Mouse (Mus musculus) forebrain, embryonic 12.5 days (tissue): ENCODE data around the gene Gm45140. TPM values are rescaled to one million over a fixed set of nuclear protein-coding genes. Genes with fewer than 3 reads are reported as not detected.

Experiments used
- ATAC-seq: fragments of 200-750 bp; cut with Nextera tagmentation; 2 replicates; pipeline ENCODE4 v1.8.0; 2017; ENCODE audit warnings: moderate TSS enrichment; ENCODE audit not compliant: low FRiP score
- H3K27ac ChIP-seq: fragments of 300-500 bp; sonication (generic); 2 replicates; pipeline ENCODE4 v1.5.1; 2016; ENCODE audit warnings: mild to moderate bottlenecking
- H3K27me3 ChIP-seq: fragments of 300-500 bp; sonication (generic); 2 replicates; pipeline ENCODE4 v1.6.1; 2016; ENCODE audit warnings: mild to moderate bottlenecking
- H3K36me3 ChIP-seq: fragments of 300-500 bp; sonication (generic); replicated peaks from 2 replicates; pipeline ENCODE4 v1.6.1; 2016; ENCODE audit warnings: mild to moderate bottlenecking
- H3K4me1 ChIP-seq: fragments of 300-500 bp; sonication (generic); 2 replicates; pipeline ENCODE4 v1.6.1; 2016
- H3K4me2 ChIP-seq: fragments of 300-500 bp; sonication (generic); 2 replicates; pipeline ENCODE4 v1.6.1; 2016; ENCODE audit warnings: mild to moderate bottlenecking, moderate library complexity
- H3K4me3 ChIP-seq: fragments of 300-500 bp; sonication (generic); replicated peaks from 2 replicates; pipeline ENCODE4 v1.5.1; 2016; ENCODE audit warnings: mild to moderate bottlenecking
- H3K9ac ChIP-seq: fragments of 300-500 bp; sonication (generic); 2 replicates; pipeline ENCODE4 v1.6.1; 2016; ENCODE audit warnings: mild to moderate bottlenecking
- H3K9me3 ChIP-seq: fragments of 300-500 bp; sonication (generic); 2 replicates; pipeline ENCODE4 v1.6.1; 2016
- WGBS: fragments of 180-500 bp; shearing (Covaris S2); methylation state at CpG from one replicate; pipeline ENCODE4 v1.1.7; 2016; 5-methylcytosine and 5-hydroxymethylcytosine counted together
- polyA plus RNA-seq: library from polyadenylated mRNA; unstranded; fragments of >200 nt; fragmentation: Nextera tagmentation; extraction: Ambion mirVana; gene quantifications from 2 replicates; pipeline ENCODE4 v1.2.1, GENCODE M21; 2016

Gm45140 gene
- polyA plus RNA-seq, 1 experiment from 2014 or later = 3.3 TPM

DNA sequence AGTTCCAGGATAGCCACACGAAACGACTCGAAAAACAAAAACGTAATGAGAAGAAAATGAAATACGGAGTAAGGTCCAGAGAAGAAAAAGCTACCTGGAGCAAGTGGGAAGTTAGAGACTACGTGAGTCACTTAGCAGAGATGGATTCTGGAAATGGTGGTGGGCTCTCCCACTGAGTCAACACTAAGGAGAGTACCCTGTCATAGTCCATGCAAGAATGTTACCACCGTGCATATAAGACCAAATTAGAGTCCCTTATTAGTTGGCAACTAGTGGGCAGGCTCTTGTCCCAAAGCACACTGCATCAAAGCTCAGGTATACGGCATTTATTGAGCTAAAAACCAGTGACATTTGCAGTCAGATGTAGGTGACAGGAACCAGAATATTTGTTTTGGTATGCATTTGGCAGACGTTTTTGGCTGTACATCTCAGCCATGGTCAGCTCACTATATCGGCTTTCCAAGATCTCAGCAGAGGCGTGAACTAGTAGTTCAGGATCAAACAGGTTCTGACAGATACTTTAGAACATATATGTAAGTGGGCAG, 4.3 kb upstream of the Gm45140 start:
- H3K4me2 ChIP-seq = no peak overlapping the region
- H3K4me1 ChIP-seq = peaks cover 21% of the 10 kb centered on the region
- no peak overlapping the region for H3K9ac ChIP-seq
- H3K4me3 ChIP-seq = no peak overlapping the region
- H3K9me3 ChIP-seq = no peaks in the 10 kb centered on the region
- no peak overlapping the region for H3K27ac ChIP-seq
- no peaks in the 10 kb centered on the region for H3K27me3 ChIP-seq
- ATAC-seq = no peak
- 72% methylated on average over 11 of the region's 11 CpGs for WGBS
- H3K36me3 ChIP-seq = peaks cover 32% of the 10 kb centered on the region

DNA sequence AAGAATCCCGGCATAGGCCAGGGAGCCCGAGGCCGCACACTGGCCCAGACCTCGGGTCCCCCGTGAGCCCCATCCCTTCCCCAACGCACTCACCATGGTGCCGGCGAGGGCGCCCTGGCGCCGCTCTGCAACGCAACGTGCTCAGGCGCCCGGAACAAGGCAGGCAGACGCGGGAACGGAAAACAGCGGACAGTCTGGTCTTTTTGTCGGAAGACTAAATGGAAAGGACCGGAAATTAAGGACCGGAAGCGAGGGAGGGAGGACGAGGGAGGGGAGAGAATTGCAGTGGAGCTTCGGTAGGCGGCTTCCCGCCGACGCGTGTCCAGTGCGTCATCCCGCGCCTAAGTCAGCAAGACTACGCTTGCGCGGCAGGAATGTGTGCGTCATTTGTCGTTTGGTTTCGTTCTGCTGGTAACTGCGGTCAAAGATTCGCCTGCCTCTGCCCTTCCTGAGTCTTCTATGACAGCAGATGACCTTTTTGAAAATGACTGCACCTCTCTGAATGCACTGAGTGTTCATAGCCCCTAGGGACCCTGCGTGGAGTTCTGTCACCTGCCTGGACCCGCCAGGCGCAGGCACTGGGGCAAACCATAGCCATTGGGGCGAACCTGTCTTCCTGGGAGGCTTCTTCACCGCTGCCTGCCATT, 3.1 kb upstream of the Gm45140 start, which contains the start of gene Isy1:
TSS of gene Isy1 (minus strand) at position 248 of the 647 bp plus-strand sequence.
- H3K27ac ChIP-seq = peak within 1 kb of the TSS; percentile 93
- peaks cover 21% of the 10 kb centered on the region for H3K4me1 ChIP-seq
- peaks cover 28% of the 10 kb centered on the region for H3K36me3 ChIP-seq
- peak; percentile 97 for ATAC-seq
- H3K9me3 ChIP-seq = no peaks in the 10 kb centered on the region
- peak within 1 kb of the TSS; percentile 76 for H3K4me2 ChIP-seq
- WGBS = under 1% methylated on average over 46 of the region's 46 CpGs
- H3K9ac ChIP-seq = peak within 1 kb of the TSS; percentile 87
- peak within 1 kb of the TSS; percentile 79 for H3K4me3 ChIP-seq
- no peaks in the 10 kb centered on the region for H3K27me3 ChIP-seq

GRCm38 (mm10) chr6:87820366-87820765, 15.2 kb downstream of the Gm45140 start:
- H3K4me1 ChIP-seq = no peaks in the 10 kb centered on the region
- WGBS = 94% methylated on average over 2 of the region's 2 CpGs
- H3K9ac ChIP-seq = no peak overlapping the region
- H3K9me3 ChIP-seq = no peaks in the 10 kb centered on the region
- peaks cover 98% of the 10 kb centered on the region for H3K36me3 ChIP-seq
- no peak overlapping the region for H3K4me2 ChIP-seq
- H3K27ac ChIP-seq = no peak overlapping the region
- no peak for ATAC-seq
- H3K27me3 ChIP-seq = no peaks in the 10 kb centered on the region
- no peak overlapping the region for H3K4me3 ChIP-seq

- H3K4me3 ChIP-seq = no peak overlapping the region
- no peak overlapping the region for H3K4me2 ChIP-seq
- no peaks in the 10 kb centered on the region for H3K9me3 ChIP-seq
- H3K9ac ChIP-seq = no peak overlapping the region
- no peak for ATAC-seq
- 93% methylated on average over 5 of the region's 5 CpGs for WGBS
- H3K4me1 ChIP-seq = peaks cover 19% of the 10 kb centered on the region
- H3K27ac ChIP-seq = no peak overlapping the region
- H3K36me3 ChIP-seq = peaks cover 56% of the 10 kb centered on the region
- no peaks in the 10 kb centered on the region for H3K27me3 ChIP-seq
Measured at GRCm38 (mm10) chr6:87814486-87814885, 21.1 kb downstream of the Gm45140 start.

DNA sequence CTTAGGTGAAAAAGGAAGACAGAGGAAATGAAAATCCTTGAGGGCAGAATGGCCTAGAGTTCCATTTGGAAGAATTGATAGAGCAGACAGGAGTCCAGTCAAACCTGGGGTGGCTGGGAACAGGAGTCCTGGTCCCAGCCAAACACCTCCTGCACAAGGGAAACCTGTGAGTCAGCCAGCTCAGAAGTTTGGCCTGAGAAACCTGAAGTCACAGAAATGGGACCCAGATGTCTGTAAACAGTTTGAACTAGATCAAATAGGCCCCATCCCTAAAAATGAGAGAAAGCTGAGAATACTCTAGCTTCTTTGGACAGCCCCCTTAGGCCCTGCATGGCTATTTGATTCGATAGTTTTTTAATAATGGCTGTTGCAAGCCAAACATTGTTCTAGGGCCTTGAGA, 22.9 kb downstream of the Gm45140 start:
- peaks cover 38% of the 10 kb centered on the region for H3K36me3 ChIP-seq
- H3K9me3 ChIP-seq = no peaks in the 10 kb centered on the region
- H3K4me1 ChIP-seq = peaks cover 19% of the 10 kb centered on the region
- H3K4me3 ChIP-seq = no peak overlapping the region
- WGBS = 88% methylated on average over 1 of the region's 1 CpGs
- ATAC-seq = no peak
- H3K27me3 ChIP-seq = no peaks in the 10 kb centered on the region
- H3K4me2 ChIP-seq = peak overlapping the region; percentile 93
- peak overlapping the region; percentile 80; the same call in 1 of the 2 replicates for H3K9ac ChIP-seq
- H3K27ac ChIP-seq = no peak overlapping the region

DNA sequence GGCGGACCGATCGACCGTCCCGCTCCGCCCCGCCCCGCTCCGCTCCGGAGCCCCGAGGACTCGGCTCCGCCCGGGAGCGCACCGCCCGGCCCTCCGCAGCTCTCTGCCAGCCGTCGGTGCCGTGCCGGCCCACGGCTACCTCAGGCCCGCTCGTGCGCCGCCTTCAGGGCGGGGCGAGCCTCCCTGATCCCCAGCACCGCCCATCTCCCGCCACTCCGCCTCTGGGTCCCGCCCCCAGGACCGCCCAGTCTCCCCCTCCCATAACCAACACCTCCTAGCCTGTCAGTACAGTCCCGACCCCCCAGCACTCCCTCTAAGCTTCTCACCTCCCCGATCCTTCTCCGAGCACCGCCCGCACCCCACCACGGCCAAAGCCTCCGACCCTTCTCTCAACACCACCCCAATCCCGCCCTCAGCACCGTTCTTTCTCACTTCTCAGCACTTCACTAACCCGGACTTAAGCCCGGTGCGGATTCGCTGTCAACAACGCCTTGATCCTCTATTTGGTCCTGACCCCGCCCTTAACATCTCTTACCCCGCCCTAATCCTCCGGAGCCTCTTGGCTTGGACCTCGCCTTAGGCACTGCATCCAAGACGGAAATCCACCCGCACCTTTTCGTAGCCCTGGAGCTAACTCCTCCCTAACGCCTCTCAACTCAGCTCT, 23.8 kb downstream of the Gm45140 start, which contains the start of gene Rab43:
TSS of gene Rab43 (minus strand) at position 490 of the 664 bp plus-strand sequence.
- H3K9me3 ChIP-seq = no peaks in the 10 kb centered on the region
- H3K27me3 ChIP-seq = no peaks in the 10 kb centered on the region
- under 1% methylated on average over 53 of the region's 56 CpGs for WGBS
- peaks cover 29% of the 10 kb centered on the region for H3K36me3 ChIP-seq
- H3K9ac ChIP-seq = peak within 1 kb of the TSS; percentile 80
- peak within 1 kb of the TSS; percentile 56 for H3K27ac ChIP-seq
- H3K4me2 ChIP-seq = peak within 1 kb of the TSS; percentile 93
- ATAC-seq = peak; percentile 97
- peaks cover 19% of the 10 kb centered on the region for H3K4me1 ChIP-seq
- H3K4me3 ChIP-seq = peak within 1 kb of the TSS; percentile 73

- Histone ChIP-seq H3K27ac (peak overlapping the region; percentile 36; the same call in 1 of the 2 replicates), H3K4me3 (peak overlapping the region; percentile 73), H3K4me2 (peak overlapping the region; percentile 93), H3K9ac (peak overlapping the region; percentile 80), H3K9me3 (no peaks in the 10 kb centered on the region), H3K27me3 (no peaks in the 10 kb centered on the region), H3K4me1 (peaks cover 19% of the 10 kb centered on the region), H3K36me3 (peaks cover 21% of the 10 kb centered on the region)
- WGBS = under 1% methylated on average over 72 of the region's 77 CpGs
- ATAC-seq = peak; percentile 71
Measured at GRCm38 (mm10) chr6:87810713-87811669, 24.6 kb downstream of the Gm45140 start.

GRCm38 (mm10) chr6:87810311-87810710, 25.3 kb downstream of the Gm45140 start:
- H3K9me3 ChIP-seq = no peaks in the 10 kb centered on the region
- ATAC-seq = no peak
- peak overlapping the region; percentile 93 for H3K4me2 ChIP-seq
- H3K4me3 ChIP-seq = peak overlapping the region; percentile 73
- H3K36me3 ChIP-seq = peaks cover 14% of the 10 kb centered on the region
- H3K9ac ChIP-seq = peak overlapping the region; percentile 80; the same call in 1 of the 2 replicates
- no peak overlapping the region for H3K27ac ChIP-seq
- 38% methylated on average over 6 of the region's 6 CpGs for WGBS
- no peaks in the 10 kb centered on the region for H3K27me3 ChIP-seq
- H3K4me1 ChIP-seq = peaks cover 19% of the 10 kb centered on the region

DNA sequence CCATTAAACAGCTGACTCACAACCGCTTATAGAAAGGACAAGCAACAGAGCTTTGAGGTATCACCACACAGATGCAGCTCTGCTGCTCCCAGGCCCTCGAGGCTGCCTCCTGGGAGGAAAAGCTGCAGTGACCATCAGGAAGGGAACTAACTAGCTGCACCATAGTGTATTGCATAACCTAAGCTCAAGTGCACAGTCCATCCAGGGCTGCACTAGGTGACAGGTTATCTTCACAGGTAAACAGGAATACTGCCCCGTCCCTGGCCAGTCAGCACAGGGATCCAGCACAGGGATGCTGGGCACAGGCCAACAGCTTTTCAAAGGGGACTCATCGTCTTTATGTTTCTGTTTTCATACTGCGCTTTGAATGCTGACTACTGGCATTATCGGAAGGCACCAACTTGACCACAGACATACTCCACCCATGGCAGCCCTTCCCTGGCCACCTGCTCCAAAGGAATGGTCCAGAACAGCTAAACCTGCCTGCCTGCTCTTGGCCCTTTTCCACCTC, 25.9 kb downstream of the Gm45140 start:
- no peak overlapping the region for H3K4me3 ChIP-seq
- H3K27me3 ChIP-seq = no peaks in the 10 kb centered on the region
- no peak for ATAC-seq
- H3K4me1 ChIP-seq = peaks cover 19% of the 10 kb centered on the region
- H3K36me3 ChIP-seq = peaks cover 11% of the 10 kb centered on the region
- no peak overlapping the region for H3K27ac ChIP-seq
- no peaks in the 10 kb centered on the region for H3K9me3 ChIP-seq
- H3K9ac ChIP-seq = no peak overlapping the region
- 90% methylated on average over 6 of the region's 6 CpGs for WGBS
- no peak overlapping the region for H3K4me2 ChIP-seq

DNA sequence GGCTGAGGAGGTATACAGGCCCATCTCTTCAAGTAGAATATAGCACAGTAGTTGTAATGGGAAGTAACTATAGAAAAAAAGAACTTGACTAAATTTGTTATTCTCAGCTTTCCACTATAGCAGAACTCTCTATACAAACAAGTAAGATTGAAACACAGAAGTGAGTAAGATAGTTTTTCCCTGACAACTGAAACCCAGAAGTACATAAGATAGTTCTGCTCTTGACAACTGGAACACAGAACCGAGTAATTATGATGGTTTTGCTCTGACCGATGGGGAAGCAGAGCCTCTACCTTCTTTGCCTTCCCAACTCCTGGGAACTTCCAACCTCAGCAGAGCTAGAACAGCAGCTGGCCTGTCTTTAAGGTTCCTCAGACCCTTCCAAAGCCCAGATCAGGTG, 26.5 kb downstream of the Gm45140 start:
- no peaks in the 10 kb centered on the region for H3K27me3 ChIP-seq
- WGBS = 94% methylated on average over 2 of the region's 2 CpGs
- ATAC-seq = no peak
- no peak overlapping the region for H3K4me2 ChIP-seq
- H3K27ac ChIP-seq = no peak overlapping the region
- H3K4me3 ChIP-seq = no peak overlapping the region
- no peak overlapping the region for H3K9ac ChIP-seq
- peaks cover 19% of the 10 kb centered on the region for H3K4me1 ChIP-seq
- H3K9me3 ChIP-seq = no peaks in the 10 kb centered on the region
- H3K36me3 ChIP-seq = peaks cover 11% of the 10 kb centered on the region

- no peak overlapping the region for H3K4me2 ChIP-seq
- H3K9me3 ChIP-seq = no peaks in the 10 kb centered on the region
- no peak for ATAC-seq
- peaks cover 6% of the 10 kb centered on the region for H3K36me3 ChIP-seq
- no peak overlapping the region for H3K9ac ChIP-seq
- H3K27me3 ChIP-seq = no peaks in the 10 kb centered on the region
- peaks cover 19% of the 10 kb centered on the region for H3K4me1 ChIP-seq
- no peak overlapping the region for H3K27ac ChIP-seq
- H3K4me3 ChIP-seq = no peak overlapping the region
- 84% methylated on average over 3 of the region's 3 CpGs for WGBS
Measured at GRCm38 (mm10) chr6:87808521-87808920, 27.1 kb downstream of the Gm45140 start.
